Mouse (Mus musculus): ENCODE data around the gene Apeh.

DNA sequence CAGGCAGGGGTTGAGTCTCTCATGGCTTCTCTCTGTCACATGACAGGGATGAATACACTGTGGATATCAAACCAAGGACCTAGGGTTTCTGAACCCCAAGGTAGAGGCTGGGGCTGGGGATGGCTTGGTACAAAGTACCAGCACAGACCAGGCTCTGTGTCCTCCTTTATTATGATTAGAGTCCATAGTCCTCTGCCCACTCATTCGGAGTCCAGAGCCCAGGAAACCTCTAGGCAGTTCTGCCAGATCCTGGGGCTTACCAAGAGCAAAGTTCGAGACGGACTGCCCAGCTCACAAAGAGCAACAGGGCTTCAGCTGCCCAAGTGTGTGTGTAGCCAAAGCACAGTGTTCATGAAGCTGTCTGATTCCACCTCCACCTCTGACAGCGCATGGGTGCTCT, 9.1 kb downstream of the Apeh start:
- no peak for TF ChIP-seq CTCF (IDR thresholded peaks at IDR 0.05; ENCODE audit: low read depth)
- TF ChIP-seq EP300 (IDR thresholded peaks at IDR 0.05; ENCODE audit: low read depth) = no peak

Measured in liver, embryonic 14.5 days (tissue).